Mouse (Mus musculus): ENCODE results near the gene Ccnt2.
"Not testable (repeated sequence)": the region's sequence is repeated elsewhere in the genome, so short reads cannot be mapped to it uniquely, and the experiment has no call there.

The Ccnt2 gene

GRCm38 (mm10) chr1:127773803-127774500 is at the start of gene Ccnt2:
TSS of gene Ccnt2 (plus strand) at chr1:127774164.
- peak; percentile 99 for DNase-seq (ENCODE audit: low spot score)

- DNase-seq (ENCODE audit: low spot score): no peak
Observed at GRCm38 (mm10) chr1:127729096-127729495, 44.9 kb upstream of the Ccnt2 start, which contains the start of gene Acmsd. TSS of gene Acmsd (plus strand) at chr1:127729413.

GRCm38 (mm10) chr1:127731086-127731485 is 42.9 kb upstream of the Ccnt2 start:
- no peak for DNase-seq (ENCODE audit: low spot score)

- DNase-seq (ENCODE audit: low spot score): no peak
Observed at GRCm38 (mm10) chr1:127732435-127732834, 41.5 kb upstream of the Ccnt2 start.

GRCm38 (mm10) chr1:127732841-127733240 is 41.1 kb upstream of the Ccnt2 start:
- no peak for DNase-seq (ENCODE audit: low spot score)

GRCm38 (mm10) chr1:127735356-127735755 is 38.6 kb upstream of the Ccnt2 start:
- DNase-seq (ENCODE audit: low spot score): no peak

GRCm38 (mm10) chr1:127750401-127751102 is 23.4 kb upstream of the Ccnt2 start:
- no peak for DNase-seq (ENCODE audit: low spot score)

- DNase-seq (ENCODE audit: low spot score): no peak
Observed at GRCm38 (mm10) chr1:127755806-127756205, 18.2 kb upstream of the Ccnt2 start.

GRCm38 (mm10) chr1:127756331-127757163 is 17.4 kb upstream of the Ccnt2 start:
- DNase-seq (ENCODE audit: low spot score): no peak

GRCm38 (mm10) chr1:127757164-127757545 is 16.8 kb upstream of the Ccnt2 start:
- not testable (repeated sequence) for DNase-seq (ENCODE audit: low spot score)

GRCm38 (mm10) chr1:127765468-127765867 is 8.5 kb upstream of the Ccnt2 start:
- DNase-seq (ENCODE audit: low spot score): no peak

- no peak for DNase-seq (ENCODE audit: low spot score)
Observed at GRCm38 (mm10) chr1:127766741-127767140, 7.2 kb upstream of the Ccnt2 start.

- DNase-seq (ENCODE audit: low spot score): no peak
Observed at GRCm38 (mm10) chr1:127773198-127773802, 664 bp upstream of the Ccnt2 start.

GRCm38 (mm10) chr1:127774501-127774880 is 527 bp downstream of the Ccnt2 start:
- no peak for DNase-seq (ENCODE audit: low spot score)

GRCm38 (mm10) chr1:127775206-127775720 is 1.3 kb downstream of the Ccnt2 start:
- DNase-seq (ENCODE audit: low spot score): no peak

- DNase-seq (ENCODE audit: low spot score): no peak
Observed at GRCm38 (mm10) chr1:127776246-127776645, 2.3 kb downstream of the Ccnt2 start.

- no peak for DNase-seq (ENCODE audit: low spot score)
Observed at GRCm38 (mm10) chr1:127778611-127779010, 4.6 kb downstream of the Ccnt2 start.

GRCm38 (mm10) chr1:127780142-127780541 is 6.2 kb downstream of the Ccnt2 start:
- DNase-seq (ENCODE audit: low spot score): no peak

- DNase-seq (ENCODE audit: low spot score): no peak
Observed at GRCm38 (mm10) chr1:127780849-127781248, 6.9 kb downstream of the Ccnt2 start.

- no peak for DNase-seq (ENCODE audit: low spot score)
Observed at GRCm38 (mm10) chr1:127783862-127784261, 9.9 kb downstream of the Ccnt2 start.

- DNase-seq (ENCODE audit: low spot score): no peak
Observed at GRCm38 (mm10) chr1:127785882-127786281, 11.9 kb downstream of the Ccnt2 start.

- DNase-seq (ENCODE audit: low spot score): no peak
Observed at GRCm38 (mm10) chr1:127788943-127789342, 15.0 kb downstream of the Ccnt2 start.
